Mouse (Mus musculus) myocyte (in vitro differentiated cells): ENCODE measurements around the gene Agr3. TPM values are rescaled to one million over a fixed set of nuclear protein-coding genes. Genes with fewer than 3 reads are reported as not detected.

Experiments
- H3K27me3 ChIP-seq: one replicate; pipeline ENCODE4 v1.6.1; 2011; ENCODE audit not compliant: control insufficient read depth, insufficient read depth, insufficient read length
- H3K36me3 ChIP-seq: one replicate; pipeline ENCODE4 v1.6.1; 2011; ENCODE audit not compliant: control insufficient read depth, insufficient read depth
- H3K4me2 ChIP-seq: one replicate; pipeline ENCODE4 v1.6.1; 2011; ENCODE audit warnings: low read depth, control low read depth
- H3K4me3 ChIP-seq: one replicate; pipeline ENCODE4 v1.5.1; 2011; ENCODE audit warnings: mild to moderate bottlenecking, control low read depth, moderate library complexity
- H3K79me2 ChIP-seq: one replicate; pipeline ENCODE4 v1.6.1; 2011; ENCODE audit not compliant: control insufficient read depth, insufficient read depth
- H3ac ChIP-seq: one replicate; pipeline ENCODE4 v1.6.1; 2011; ENCODE audit not compliant: control insufficient read depth, insufficient read length
- CEBPB ChIP-seq: IDR thresholded peaks from 2 replicates; pipeline ENCODE4 v1.6.1; 2011; ENCODE audit warnings: mild to moderate bottlenecking, moderate library complexity; ENCODE audit not compliant: poor library complexity, insufficient read depth, severe bottlenecking
- E2F4 ChIP-seq: IDR thresholded peaks from one replicate; pipeline ENCODE4 v1.6.1; 2011; ENCODE audit warnings: mild to moderate bottlenecking, control low read depth, moderate library complexity; ENCODE audit not compliant: insufficient read depth
- MAX ChIP-seq: IDR thresholded peaks from one replicate; pipeline ENCODE4 v1.6.1; 2011; ENCODE audit warnings: low read depth, mild to moderate bottlenecking, control low read depth
- MYOD1 ChIP-seq, 3 experiments: IDR thresholded peaks; one replicate each; pipeline ENCODE4 v1.6.1; 2011; ENCODE audit warnings: control low read depth in 2 of 3, low read depth in 2 of 3, mild to moderate bottlenecking in 2 of 3, moderate library complexity in 1 of 3; ENCODE audit not compliant: insufficient read length in 2 of 3, control insufficient read depth in 1 of 3
- MYOG ChIP-seq, 3 experiments: IDR thresholded peaks; one replicate each; pipeline ENCODE4 v1.6.1; 2011; ENCODE audit warnings: control low read depth in 2 of 3, low read depth in 2 of 3, mild to moderate bottlenecking in 2 of 3; ENCODE audit not compliant: insufficient read length in 2 of 3, control insufficient read depth in 1 of 3, insufficient read depth in 1 of 3
- POLR2A ChIP-seq: IDR thresholded peaks from one replicate; pipeline ENCODE4 v1.6.1; 2011; ENCODE audit warnings: low read depth, mild to moderate bottlenecking, control low read depth, moderate library complexity; ENCODE audit not compliant: insufficient read length
- POLR2AphosphoS2 ChIP-seq: IDR thresholded peaks from one replicate; pipeline ENCODE4 v1.6.1; 2011; ENCODE audit warnings: low read depth, control low read depth; ENCODE audit not compliant: insufficient read length
- REST ChIP-seq: IDR thresholded peaks from one replicate; pipeline ENCODE4 v1.6.1; 2011; ENCODE audit warnings: mild to moderate bottlenecking, control low read depth, moderate library complexity; ENCODE audit not compliant: insufficient read depth, insufficient read length
- SRF ChIP-seq: IDR thresholded peaks from one replicate; pipeline ENCODE4 v1.6.1; 2011; ENCODE audit warnings: low read depth; ENCODE audit not compliant: control insufficient read depth, insufficient read length
- TCF12 ChIP-seq: IDR thresholded peaks from one replicate; pipeline ENCODE4 v1.6.1; 2011; ENCODE audit warnings: mild to moderate bottlenecking, control low read depth; ENCODE audit not compliant: poor library complexity, insufficient read depth, severe bottlenecking
- TCF3 ChIP-seq: IDR thresholded peaks from one replicate; pipeline ENCODE4 v1.6.1; 2011; ENCODE audit warnings: low read depth, control low read depth; ENCODE audit not compliant: insufficient read length
- USF1 ChIP-seq: IDR thresholded peaks from one replicate; pipeline ENCODE4 v1.6.1; 2011; ENCODE audit warnings: low read depth, mild to moderate bottlenecking, control low read depth, moderate library complexity
- polyA plus RNA-seq: library from polyadenylated mRNA; unstranded; fragments of >200 nt; fragmentation: generic; extraction: Trizol; gene quantifications from one replicate; pipeline ENCODE4 v1.2.1, GENCODE M21; 2012; ENCODE audit warnings: missing spikeins

The Agr3 gene
- polyA plus RNA-seq, 1 experiment, result not detected

DNA sequence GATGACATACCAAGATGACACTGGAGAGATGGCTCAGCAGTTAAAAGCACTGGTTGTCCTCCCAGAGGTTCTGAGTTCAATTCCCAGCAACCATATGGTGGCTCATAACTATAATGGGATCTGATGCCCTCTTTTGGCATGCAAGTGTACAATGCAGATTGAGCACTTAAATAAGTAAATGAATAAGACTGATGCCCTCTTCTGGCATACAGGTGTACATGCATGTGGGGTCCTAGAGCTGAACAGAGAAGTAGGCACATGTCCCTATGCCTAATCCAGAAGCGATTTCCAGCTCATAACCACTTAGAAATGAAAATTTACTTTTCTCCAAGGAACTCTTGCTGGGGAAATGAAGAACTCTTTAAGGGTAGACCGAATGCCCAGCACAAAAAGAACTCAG is 31.8 kb downstream of the Agr3 start:
- H3K36me3 ChIP-seq, result no peaks in the 10 kb centered on the region
- no peak overlapping the region for H3K4me2 ChIP-seq
- no peak overlapping the region for H3K4me3 ChIP-seq
- TF ChIP-seq POLR2AphosphoS2, result no peak
- no peaks in the 10 kb centered on the region for H3K27me3 ChIP-seq
- H3K79me2 ChIP-seq, result no peaks in the 10 kb centered on the region
- H3ac ChIP-seq, result no peak overlapping the region

- H3K36me3 ChIP-seq, result no peaks in the 10 kb centered on the region
- no peak for TF ChIP-seq USF1
- TF ChIP-seq MYOD1 (IDR thresholded peaks at IDR 0.05; ENCODE audit: control insufficient read depth in 1 of 3, insufficient read length in 2 of 3, low read depth in 2 of 3), result no peak
- no peak for TF ChIP-seq POLR2A
- no peak for TF ChIP-seq CEBPB
- TF ChIP-seq SRF, result no peak
- TF ChIP-seq MAX, result no peak
- TF ChIP-seq POLR2AphosphoS2, result no peak
- no peak for TF ChIP-seq MYOG (IDR thresholded peaks at IDR 0.05; ENCODE audit: control insufficient read depth in 1 of 3, insufficient read depth in 1 of 3, insufficient read length in 2 of 3, low read depth in 2 of 3)
- no peak for TF ChIP-seq TCF12
- TF ChIP-seq TCF3, result no peak
- no peak for TF ChIP-seq REST
- TF ChIP-seq E2F4, result no peak
These were observed 40.8 kb downstream of the Agr3 start for GRCm38 (mm10) chr12:35966098-35966767.

DNA sequence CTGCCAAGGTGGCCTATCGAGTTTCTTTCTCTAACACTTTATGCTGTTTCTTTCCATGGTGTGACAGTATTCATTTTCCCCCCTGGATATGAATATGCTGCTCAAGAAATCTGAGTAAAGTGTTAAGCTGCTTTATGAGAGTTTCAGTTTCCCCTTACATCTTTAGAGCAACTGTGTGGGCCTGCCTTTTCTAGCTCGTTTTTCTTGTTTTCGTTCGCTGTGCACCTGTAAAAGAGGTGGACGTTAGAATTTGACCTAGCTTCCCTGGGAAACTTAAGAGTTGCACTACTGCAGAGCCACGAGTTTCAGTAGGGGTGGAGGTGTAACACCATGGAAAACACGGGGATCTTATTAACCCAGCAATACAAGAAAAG is 41.3 kb downstream of the Agr3 start:
- H3K27me3 ChIP-seq, result no peaks in the 10 kb centered on the region
- H3ac ChIP-seq, result no peak overlapping the region
- no peak for TF ChIP-seq USF1
- TF ChIP-seq REST, result no peak
- no peak for TF ChIP-seq POLR2AphosphoS2
- no peak for TF ChIP-seq MAX
- no peak for TF ChIP-seq E2F4
- TF ChIP-seq MYOG (IDR thresholded peaks at IDR 0.05; ENCODE audit: control insufficient read depth in 1 of 3, insufficient read depth in 1 of 3, insufficient read length in 2 of 3, low read depth in 2 of 3), result no peak
- H3K79me2 ChIP-seq, result no peaks in the 10 kb centered on the region
- H3K4me3 ChIP-seq, result no peak overlapping the region
- no peaks in the 10 kb centered on the region for H3K36me3 ChIP-seq
- no peak overlapping the region for H3K4me2 ChIP-seq

More at GRCm38 (mm10) chr12:35966098-35966767, 40.8 kb downstream of the Agr3 start:
- Histone ChIP-seq H3K79me2 (no peaks in the 10 kb centered on the region), H3K4me3 (no peak overlapping the region), H3K4me2 (no peak overlapping the region), H3K27me3 (no peaks in the 10 kb centered on the region), H3ac (no peak overlapping the region)

DNA sequence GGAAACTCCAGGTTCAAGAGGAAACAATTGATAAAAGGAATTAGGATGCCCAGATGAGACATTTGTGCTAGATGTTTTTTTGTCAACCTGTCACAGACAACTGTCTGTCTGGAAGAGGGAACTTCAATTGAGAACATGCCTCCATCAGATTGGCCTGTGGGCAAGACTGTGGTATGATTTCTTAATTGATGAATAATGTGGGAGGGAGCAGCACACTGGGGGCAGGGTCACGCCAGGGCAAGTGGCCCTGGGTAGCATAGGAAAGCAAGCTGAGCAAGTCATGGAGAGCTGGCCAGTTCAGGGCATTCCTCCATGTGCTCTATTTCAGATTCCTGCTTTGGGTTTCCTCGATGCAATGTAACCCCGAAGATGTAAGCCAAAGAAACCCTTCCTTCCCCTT is 50.5 kb downstream of the Agr3 start:
- Histone ChIP-seq H3K27me3 (no peaks in the 10 kb centered on the region), H3K4me3 (no peak overlapping the region), H3K36me3 (no peaks in the 10 kb centered on the region), H3ac (no peak overlapping the region), H3K4me2 (no peak overlapping the region), H3K79me2 (no peaks in the 10 kb centered on the region)
- TF ChIP-seq MYOD1 (IDR thresholded peaks at IDR 0.05; ENCODE audit: control insufficient read depth in 1 of 3, insufficient read length in 2 of 3, low read depth in 2 of 3) (no peak), E2F4 (no peak), REST (no peak), SRF (no peak), MYOG (IDR thresholded peaks at IDR 0.05; ENCODE audit: control insufficient read depth in 1 of 3, insufficient read depth in 1 of 3, insufficient read length in 2 of 3, low read depth in 2 of 3) (no peak), TCF3 (no peak), USF1 (no peak), TCF12 (no peak), CEBPB (no peak), POLR2AphosphoS2 (no peak), MAX (no peak), POLR2A (no peak)

GRCm38 (mm10) chr12:35977633-35978246 is 52.3 kb downstream of the Agr3 start:
- Histone ChIP-seq H3K27me3 (no peaks in the 10 kb centered on the region), H3ac (no peak overlapping the region), H3K79me2 (no peaks in the 10 kb centered on the region), H3K36me3 (no peaks in the 10 kb centered on the region), H3K4me3 (no peak overlapping the region), H3K4me2 (no peak overlapping the region)
- TF ChIP-seq E2F4, result no peak
- no peak for TF ChIP-seq MAX
- no peak for TF ChIP-seq REST
- no peak for TF ChIP-seq CEBPB
- TF ChIP-seq TCF3, result no peak
- no peak for TF ChIP-seq TCF12
- no peak for TF ChIP-seq SRF
- no peak for TF ChIP-seq POLR2A
- no peak for TF ChIP-seq USF1
- TF ChIP-seq MYOG (IDR thresholded peaks at IDR 0.05; ENCODE audit: control insufficient read depth in 1 of 3, insufficient read depth in 1 of 3, insufficient read length in 2 of 3, low read depth in 2 of 3), result no peak
- no peak for TF ChIP-seq POLR2AphosphoS2
- TF ChIP-seq MYOD1 (IDR thresholded peaks at IDR 0.05; ENCODE audit: control insufficient read depth in 1 of 3, insufficient read length in 2 of 3, low read depth in 2 of 3), result no peak
